Mouse (Mus musculus) heart, adult 2 months (tissue): Measurements from ENCODE around the gene Arpc5.

Source experiments
- CTCF ChIP-seq: fragments of 200-600 bp; IDR thresholded peaks from 2 replicates; pipeline ENCODE4 v1.8.1; 2022; ENCODE audit warnings: antibody characterized with exemption, mild to moderate bottlenecking, moderate library complexity
- EP300 ChIP-seq: fragments of 200-500 bp; IDR thresholded peaks from 2 replicates; pipeline ENCODE4 v1.6.1; 2011; ENCODE audit warnings: low read depth, low read length, control low read depth; ENCODE audit not compliant: insufficient read depth
- POLR2A ChIP-seq: fragments of 200-500 bp; IDR thresholded peaks from 2 replicates; pipeline ENCODE4 v1.6.1; 2011; ENCODE audit warnings: mild to moderate bottlenecking, low read depth, low read length, control low read depth; ENCODE audit not compliant: insufficient read depth

- TF ChIP-seq CTCF (peak; percentile 47), EP300 (peak; percentile 13; the same call in 1 of the 2 replicates), POLR2A (peak; percentile 68; the same call in 1 of the 2 replicates)
Observed at GRCm38 (mm10) chr1:152809541-152810252, 43.4 kb downstream of the Arpc5 start.
